Mouse (Mus musculus): Measurements from ENCODE around the gene Rnft2.

- TF ChIP-seq CTCF (IDR thresholded peaks at IDR 0.05; ENCODE audit: low read depth) (peak; percentile 91), EP300 (IDR thresholded peaks at IDR 0.05; ENCODE audit: low read depth) (no peak)
Measured at GRCm38 (mm10) chr5:118268987-118269386, 24.1 kb upstream of the Rnft2 start.
